Mouse (Mus musculus): ENCODE data around the gene Tbc1d17. TPM values are rescaled to one million over a fixed set of nuclear protein-coding genes. Genes with fewer than 3 reads are reported as not detected.
A peak's percentile ranks its signal among the peaks of the same experiment; 100 is the strongest.

Tbc1d17 gene
- polyA plus RNA-seq, 1 experiment from 2014 or later: 69.9 TPM

- H3K9ac ChIP-seq (ENCODE audit: low read length): peak overlapping the region; percentile 10; the same call in 1 of the 2 replicates
- ATAC-seq (replicated peaks; ENCODE audit: low FRiP score): no peak
- 82% methylated on average over 5 of the region's 5 CpGs for WGBS
- H3K9me3 ChIP-seq (ENCODE audit: control insufficient read depth, low read length): no peaks in the 10 kb centered on the region
- no peak overlapping the region for H3K27ac ChIP-seq (ENCODE audit: low read depth, low read length)
- peak overlapping the region; percentile 63 for H3K4me3 ChIP-seq (ENCODE audit: low read depth, low read length)
- peaks cover 3% of the 10 kb centered on the region; the same call in 1 of the 2 replicates for H3K36me3 ChIP-seq (ENCODE audit: control insufficient read depth, insufficient read depth, low read length)
- no peaks in the 10 kb centered on the region for H3K27me3 ChIP-seq (ENCODE audit: control insufficient read depth, insufficient read depth, low read length)
- H3K4me2 ChIP-seq (ENCODE audit: low read depth, low read length, severe bottlenecking): peak overlapping the region; percentile 70
- no peak for DNase-seq (ENCODE audit: low spot score)
- peaks cover 9% of the 10 kb centered on the region; the same call in 1 of the 2 replicates for H3K4me1 ChIP-seq (replicated peaks; ENCODE audit: control insufficient read depth, insufficient read depth, low read length)
Measured at GRCm38 (mm10) chr7:44847772-44848171, 1.1 kb downstream of the Tbc1d17 start.

DNA sequence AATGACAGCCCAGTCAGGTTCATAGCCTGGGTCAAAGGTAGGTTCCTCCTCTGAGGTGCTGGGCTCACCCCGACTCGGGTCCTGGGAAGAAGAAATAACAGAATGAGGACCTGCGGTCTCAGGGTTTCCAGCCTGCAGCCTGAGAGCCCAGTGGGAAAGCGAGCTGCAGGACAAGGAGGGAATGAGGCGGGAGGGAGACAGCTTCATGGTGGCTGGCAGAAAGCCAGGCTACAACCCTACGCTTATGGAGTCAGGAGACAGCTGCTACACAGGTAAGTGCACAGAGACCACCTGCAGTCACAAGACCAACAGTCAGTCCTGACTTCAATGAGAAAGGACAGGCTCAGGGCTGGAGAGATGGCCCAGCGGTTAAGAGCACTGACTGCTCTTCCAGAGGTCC lies 2.1 kb downstream of the Tbc1d17 start:
- H3K27ac ChIP-seq (ENCODE audit: low read depth, low read length): no peak overlapping the region

DNA sequence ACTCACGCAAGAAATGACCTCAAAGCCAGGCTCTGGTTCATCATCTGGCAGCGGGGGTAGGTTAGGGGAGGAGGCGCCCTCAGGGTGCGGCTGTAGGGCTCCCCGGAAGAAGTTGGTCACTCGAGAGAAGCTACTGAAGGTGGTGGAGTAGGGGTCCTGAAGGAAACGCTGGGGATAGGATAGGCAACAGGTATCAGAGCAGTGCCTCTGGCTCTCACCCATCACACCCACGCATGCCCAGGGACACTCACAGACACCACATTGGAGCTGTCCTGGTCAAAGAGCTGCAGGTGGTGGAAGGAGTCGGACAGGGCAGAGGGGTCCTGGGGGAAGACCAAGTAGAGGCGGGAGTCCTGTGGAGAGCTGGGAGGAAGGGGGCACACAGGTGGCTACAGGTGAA lies 3.9 kb downstream of the Tbc1d17 start:
- H3K27ac ChIP-seq (ENCODE audit: low read depth, low read length): no peak overlapping the region
- no peak overlapping the region for H3K4me3 ChIP-seq (ENCODE audit: low read depth, low read length)
- ATAC-seq (replicated peaks; ENCODE audit: low FRiP score) (no peak), DNase-seq (ENCODE audit: low spot score) (no peak)
- peaks cover 9% of the 10 kb centered on the region for H3K27me3 ChIP-seq (ENCODE audit: control insufficient read depth, insufficient read depth, low read length)
- H3K4me1 ChIP-seq (replicated peaks; ENCODE audit: control insufficient read depth, insufficient read depth, low read length): peaks cover 5% of the 10 kb centered on the region; the same call in 1 of the 2 replicates
- no peak overlapping the region for H3K9ac ChIP-seq (ENCODE audit: low read length)
- H3K4me2 ChIP-seq (ENCODE audit: low read depth, low read length, severe bottlenecking): no peak overlapping the region
- WGBS: 94% methylated on average over 10 of the region's 10 CpGs
- peaks cover 3% of the 10 kb centered on the region; the same call in 1 of the 2 replicates for H3K36me3 ChIP-seq (ENCODE audit: control insufficient read depth, insufficient read depth, low read length)
- H3K9me3 ChIP-seq (ENCODE audit: control insufficient read depth, low read length): no peaks in the 10 kb centered on the region

More for the DNA sequence above, 2.1 kb downstream of the Tbc1d17 start:
- peaks cover 3% of the 10 kb centered on the region; the same call in 1 of the 2 replicates for H3K36me3 ChIP-seq (ENCODE audit: control insufficient read depth, insufficient read depth, low read length)
- H3K9me3 ChIP-seq (ENCODE audit: control insufficient read depth, low read length): no peaks in the 10 kb centered on the region
- H3K4me2 ChIP-seq (ENCODE audit: low read depth, low read length, severe bottlenecking): no peak overlapping the region
- WGBS: 94% methylated on average over 7 of the region's 7 CpGs
- H3K27me3 ChIP-seq (ENCODE audit: control insufficient read depth, insufficient read depth, low read length): no peaks in the 10 kb centered on the region
- no peak for ATAC-seq (replicated peaks; ENCODE audit: low FRiP score)
- no peak overlapping the region for H3K9ac ChIP-seq (ENCODE audit: low read length)
- no peak overlapping the region for H3K4me3 ChIP-seq (ENCODE audit: low read depth, low read length)
- H3K4me1 ChIP-seq (replicated peaks; ENCODE audit: control insufficient read depth, insufficient read depth, low read length): peaks cover 9% of the 10 kb centered on the region; the same call in 1 of the 2 replicates
- no peak for DNase-seq (ENCODE audit: low spot score)

GRCm38 (mm10) chr7:44841825-44842463 lies 6.9 kb downstream of the Tbc1d17 start:
- Histone ChIP-seq H3K36me3 (ENCODE audit: control insufficient read depth, insufficient read depth, low read length) (peaks cover 3% of the 10 kb centered on the region; the same call in 1 of the 2 replicates), H3K9ac (ENCODE audit: low read length) (no peak overlapping the region), H3K27ac (ENCODE audit: low read depth, low read length) (no peak overlapping the region), H3K9me3 (ENCODE audit: control insufficient read depth, low read length) (no peaks in the 10 kb centered on the region), H3K4me2 (ENCODE audit: low read depth, low read length, severe bottlenecking) (no peak overlapping the region), H3K27me3 (ENCODE audit: control insufficient read depth, insufficient read depth, low read length) (peaks cover 18% of the 10 kb centered on the region), H3K4me3 (ENCODE audit: low read depth, low read length) (no peak overlapping the region), H3K4me1 (replicated peaks; ENCODE audit: control insufficient read depth, insufficient read depth, low read length) (peaks cover 10% of the 10 kb centered on the region)
- DNase-seq (ENCODE audit: low spot score): no peak
- 90% methylated on average over 8 of the region's 8 CpGs for WGBS
- no peak for ATAC-seq (replicated peaks; ENCODE audit: low FRiP score)

DNA sequence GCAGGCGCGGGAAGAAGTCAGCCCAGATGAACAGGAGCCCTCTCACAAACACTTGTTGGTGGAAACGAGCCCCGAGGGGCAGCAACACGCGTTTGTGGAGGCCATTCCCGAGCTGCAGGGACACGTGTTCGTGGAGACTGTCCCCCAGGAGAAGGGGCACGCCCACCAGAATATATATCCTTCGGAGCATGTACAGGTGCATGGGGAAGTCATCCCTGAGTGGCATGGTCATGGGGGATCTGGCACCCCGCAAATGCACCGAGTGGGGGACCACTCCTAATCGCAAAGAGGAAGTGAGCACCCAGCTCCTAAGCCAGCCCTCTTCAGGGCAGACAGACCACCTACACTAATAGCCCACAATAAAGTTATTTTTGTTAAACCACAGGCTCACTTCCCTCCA lies 8.5 kb downstream of the Tbc1d17 start:
- no peak overlapping the region for H3K4me2 ChIP-seq (ENCODE audit: low read depth, low read length, severe bottlenecking)
- no peak overlapping the region for H3K9ac ChIP-seq (ENCODE audit: low read length)
- no peak for ATAC-seq (replicated peaks; ENCODE audit: low FRiP score)
- DNase-seq (ENCODE audit: low spot score): no peak
- WGBS: 58% methylated on average over 14 of the region's 14 CpGs
- no peak overlapping the region for H3K27ac ChIP-seq (ENCODE audit: low read depth, low read length)
- no peak overlapping the region for H3K4me3 ChIP-seq (ENCODE audit: low read depth, low read length)
- peaks cover 18% of the 10 kb centered on the region for H3K27me3 ChIP-seq (ENCODE audit: control insufficient read depth, insufficient read depth, low read length)
- no peaks in the 10 kb centered on the region; the same call in 1 of the 2 replicates for H3K36me3 ChIP-seq (ENCODE audit: control insufficient read depth, insufficient read depth, low read length)
- no peaks in the 10 kb centered on the region for H3K9me3 ChIP-seq (ENCODE audit: control insufficient read depth, low read length)
- H3K4me1 ChIP-seq (replicated peaks; ENCODE audit: control insufficient read depth, insufficient read depth, low read length): peaks cover 10% of the 10 kb centered on the region

DNA sequence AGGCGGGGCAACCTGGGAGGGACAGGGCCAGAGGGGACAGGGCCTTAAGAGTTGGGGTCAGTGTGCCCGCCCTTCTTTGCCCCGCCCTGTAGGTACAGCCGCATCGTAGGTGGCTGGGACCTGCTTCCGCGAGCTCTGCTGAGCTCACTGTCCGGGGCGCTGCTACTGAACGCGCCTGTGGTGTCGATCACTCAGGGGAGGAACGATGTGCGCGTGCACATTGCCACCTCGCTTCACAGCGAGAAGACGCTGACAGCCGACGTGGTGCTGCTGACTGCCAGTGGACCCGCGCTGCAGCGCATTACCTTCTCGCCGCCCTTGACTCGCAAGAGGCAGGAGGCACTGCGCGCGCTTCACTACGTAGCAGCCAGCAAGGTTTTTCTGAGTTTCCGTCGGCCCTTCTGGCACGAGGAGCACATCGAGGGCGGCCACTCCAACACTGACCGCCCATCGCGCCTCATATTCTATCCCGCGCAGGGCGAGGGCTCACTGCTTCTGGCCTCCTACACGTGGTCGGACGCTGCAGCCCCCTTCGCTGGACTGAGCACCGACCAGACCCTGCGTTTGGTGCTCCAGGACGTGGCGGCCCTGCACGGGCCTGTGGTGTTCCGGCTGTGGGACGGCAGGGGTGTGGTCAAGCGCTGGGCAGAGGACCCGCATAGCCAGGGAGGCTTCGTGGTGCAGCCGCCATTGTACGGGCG lies 9.2 kb downstream of the Tbc1d17 start:
- Histone ChIP-seq H3K4me3 (ENCODE audit: low read depth, low read length) (peak overlapping the region; percentile 20), H3K36me3 (ENCODE audit: control insufficient read depth, insufficient read depth, low read length) (no peaks in the 10 kb centered on the region; the same call in 1 of the 2 replicates), H3K4me1 (replicated peaks; ENCODE audit: control insufficient read depth, insufficient read depth, low read length) (peaks cover 10% of the 10 kb centered on the region), H3K9ac (ENCODE audit: low read length) (peak overlapping the region; percentile 48), H3K4me2 (ENCODE audit: low read depth, low read length, severe bottlenecking) (peak overlapping the region; percentile 44), H3K9me3 (ENCODE audit: control insufficient read depth, low read length) (no peaks in the 10 kb centered on the region), H3K27me3 (ENCODE audit: control insufficient read depth, insufficient read depth, low read length) (peaks cover 18% of the 10 kb centered on the region), H3K27ac (ENCODE audit: low read depth, low read length) (no peak overlapping the region)
- WGBS: 2% methylated on average over 58 of the region's 58 CpGs
- DNase-seq (ENCODE audit: low spot score): no peak
- peak; percentile 37 for ATAC-seq (replicated peaks; ENCODE audit: low FRiP score)

DNA sequence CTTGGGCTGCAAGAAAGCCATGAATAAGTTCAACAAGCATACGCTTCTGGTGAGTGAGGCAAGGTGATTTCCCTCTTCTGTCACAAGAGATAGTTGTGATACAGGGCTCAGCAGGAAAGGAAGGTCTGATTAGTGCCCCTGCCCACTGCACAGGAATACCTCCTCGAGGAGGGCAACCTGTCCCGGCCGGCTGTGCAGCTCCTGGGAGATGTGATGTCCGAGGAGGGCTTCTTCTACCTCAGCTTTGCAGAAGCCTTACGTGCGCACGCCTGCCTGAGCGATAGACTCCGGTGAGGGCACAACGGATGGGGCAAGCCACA lies 9.7 kb downstream of the Tbc1d17 start:
- H3K9ac ChIP-seq (ENCODE audit: low read length): no peak overlapping the region; the same call in 1 of the 2 replicates
- H3K27me3 ChIP-seq (ENCODE audit: control insufficient read depth, insufficient read depth, low read length): peaks cover 18% of the 10 kb centered on the region
- WGBS: 22% methylated on average over 11 of the region's 11 CpGs
- peaks cover 10% of the 10 kb centered on the region for H3K4me1 ChIP-seq (replicated peaks; ENCODE audit: control insufficient read depth, insufficient read depth, low read length)
- ATAC-seq (replicated peaks; ENCODE audit: low FRiP score) (no peak), DNase-seq (ENCODE audit: low spot score) (no peak)
- no peak overlapping the region for H3K27ac ChIP-seq (ENCODE audit: low read depth, low read length)
- peak overlapping the region; percentile 44 for H3K4me2 ChIP-seq (ENCODE audit: low read depth, low read length, severe bottlenecking)
- H3K4me3 ChIP-seq (ENCODE audit: low read depth, low read length): peak overlapping the region; percentile 20
- H3K9me3 ChIP-seq (ENCODE audit: control insufficient read depth, low read length): no peaks in the 10 kb centered on the region
- no peaks in the 10 kb centered on the region; the same call in 1 of the 2 replicates for H3K36me3 ChIP-seq (ENCODE audit: control insufficient read depth, insufficient read depth, low read length)

- Histone ChIP-seq H3K4me1 (replicated peaks; ENCODE audit: control insufficient read depth, insufficient read depth, low read length) (peaks cover 10% of the 10 kb centered on the region), H3K27ac (ENCODE audit: low read depth, low read length) (no peak overlapping the region), H3K9me3 (ENCODE audit: control insufficient read depth, low read length) (no peaks in the 10 kb centered on the region), H3K4me3 (ENCODE audit: low read depth, low read length) (no peak overlapping the region), H3K27me3 (ENCODE audit: control insufficient read depth, insufficient read depth, low read length) (peaks cover 18% of the 10 kb centered on the region), H3K36me3 (ENCODE audit: control insufficient read depth, insufficient read depth, low read length) (no peaks in the 10 kb centered on the region), H3K9ac (ENCODE audit: low read length) (no peak overlapping the region), H3K4me2 (ENCODE audit: low read depth, low read length, severe bottlenecking) (no peak overlapping the region)
- DNase-seq (ENCODE audit: low spot score) (no peak), ATAC-seq (replicated peaks; ENCODE audit: low FRiP score) (no peak)
- 79% methylated on average over 6 of the region's 6 CpGs for WGBS
Measured at GRCm38 (mm10) chr7:44838073-44838472, 10.8 kb downstream of the Tbc1d17 start.

Measured in forebrain, embryonic 11.5 days (tissue).